Mouse (Mus musculus): ENCODE data around the gene Cald1.

GRCm38 (mm10) chr6:34777094-34777493 lies 178.8 kb downstream of the Cald1 start:
- TF ChIP-seq CTCF (IDR thresholded peaks at IDR 0.05; ENCODE audit: low read depth, low read length): no peak
- TF ChIP-seq POLR2A (IDR thresholded peaks at IDR 0.05; ENCODE audit: borderline replicate concordance, low read depth, low read length): no peak

Data from bone marrow macrophage, adult 2 months (primary cell).